Mouse (Mus musculus): Measurements from ENCODE around the gene Fthl17e. TPM values are rescaled to one million over a fixed set of nuclear protein-coding genes. Genes with fewer than 3 reads are reported as not detected.
"Not testable (repeated sequence)": the region's sequence is repeated elsewhere in the genome, so short reads cannot be mapped to it uniquely, and the experiment has no call there.

Gene Fthl17e
- not detected in 2 replicates for total RNA-seq (2014; rRNA removed)
- polyA plus RNA-seq (2015; fragmentation: Nextera tagmentation; extraction: Ambion mirVana): not detected in 2 replicates

GRCm38 (mm10) chrX:9033193-9033592 lies at the start of gene Fthl17e:
Fthl17e (plus strand) TSS chrX:9033493.
- not testable (repeated sequence) for H3K27ac ChIP-seq (ENCODE audit: low read depth, low read length); H3K9me3 ChIP-seq (ENCODE audit: low read length); H3K4me3 ChIP-seq (ENCODE audit: low read depth, low read length); H3K36me3 ChIP-seq (ENCODE audit: insufficient read depth); H3K4me1 ChIP-seq (ENCODE audit: insufficient read depth); H3K27me3 ChIP-seq (ENCODE audit: insufficient read depth, low read length); DNase-seq; H3K9ac ChIP-seq; ATAC-seq; H3K4me2 ChIP-seq (ENCODE audit: low read depth)
- 60% methylated on average over 1 of the region's 10 CpGs for WGBS

DNA sequence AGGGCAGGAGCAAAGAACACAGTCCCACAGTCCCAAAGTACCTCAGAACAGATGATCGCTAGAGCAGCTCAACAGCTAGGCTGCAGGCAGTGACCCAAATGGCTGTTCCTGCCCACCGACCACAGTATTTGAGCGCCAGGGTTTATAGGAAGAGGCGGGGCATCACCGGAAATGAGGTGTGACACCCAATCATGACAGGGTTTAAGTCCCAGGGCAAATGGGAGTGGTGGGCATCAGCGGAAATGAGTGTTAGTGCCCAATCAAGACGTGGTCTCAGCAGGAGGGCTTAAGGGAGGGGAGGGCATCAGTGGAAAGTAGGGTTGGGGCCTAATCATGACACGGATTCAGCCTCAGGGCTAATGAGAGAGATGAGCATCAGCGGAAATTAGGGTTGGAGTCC lies 46.6 kb upstream of the Fthl17e start, which contains the start of gene Fthl17d:
TSS of gene Fthl17d (minus strand) at position 101 of the 400 bp plus-strand sequence.
- not testable (repeated sequence) for H3K27me3 ChIP-seq (ENCODE audit: insufficient read depth, low read length); H3K4me3 ChIP-seq (ENCODE audit: low read depth, low read length); ATAC-seq; H3K4me2 ChIP-seq (ENCODE audit: low read depth); DNase-seq; H3K27ac ChIP-seq (ENCODE audit: low read depth, low read length); H3K9me3 ChIP-seq (ENCODE audit: low read length); H3K4me1 ChIP-seq (ENCODE audit: insufficient read depth); H3K9ac ChIP-seq; H3K36me3 ChIP-seq (ENCODE audit: insufficient read depth)
- WGBS: no CpG with 5 or more reads among the region's 9 CpGs

DNA sequence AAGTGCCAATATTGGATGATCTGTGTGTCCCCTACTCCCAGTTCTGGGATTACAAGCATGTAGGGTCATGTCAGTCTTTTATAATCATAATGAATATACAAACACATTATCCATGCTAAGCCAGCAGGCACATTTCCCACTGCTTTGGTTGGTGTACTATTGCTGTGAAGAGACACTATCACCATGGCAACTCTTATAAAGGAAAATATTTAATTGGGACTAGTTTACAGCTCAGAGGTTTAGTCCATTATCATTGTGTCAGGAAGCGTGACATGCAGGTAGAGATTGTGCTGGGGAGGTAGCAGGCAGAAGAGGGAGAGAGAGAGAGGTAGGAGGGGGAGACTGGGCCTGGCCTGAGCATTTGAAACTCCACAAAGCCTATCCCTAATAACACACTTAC lies 17.2 kb upstream of the Fthl17e start:
- no peak overlapping the region for H3K9ac ChIP-seq
- H3K4me1 ChIP-seq (ENCODE audit: insufficient read depth): no peaks in the 10 kb centered on the region
- no peak overlapping the region for H3K4me3 ChIP-seq (ENCODE audit: low read depth, low read length)
- no peaks in the 10 kb centered on the region for H3K9me3 ChIP-seq (ENCODE audit: low read length)
- no peaks in the 10 kb centered on the region for H3K27me3 ChIP-seq (ENCODE audit: insufficient read depth, low read length)
- DNase-seq: no peak
- ATAC-seq: peak; percentile 73
- TF ChIP-seq CTCF (IDR thresholded peaks at IDR 0.05; ENCODE audit: low read depth): no peak
- no peak overlapping the region for H3K4me2 ChIP-seq (ENCODE audit: low read depth)
- H3K27ac ChIP-seq (ENCODE audit: low read depth, low read length): no peak overlapping the region
- 29% methylated on average over 1 of the region's 1 CpGs for WGBS
- H3K36me3 ChIP-seq (ENCODE audit: insufficient read depth): no peaks in the 10 kb centered on the region

GRCm38 (mm10) chrX:9019481-9019880 lies 13.8 kb upstream of the Fthl17e start:
- no peak for ATAC-seq

GRCm38 (mm10) chrX:9041611-9042010 lies 8.3 kb downstream of the Fthl17e start:
- H3K9me3 ChIP-seq (ENCODE audit: low read length); ATAC-seq; H3K27ac ChIP-seq (ENCODE audit: low read depth, low read length); H3K27me3 ChIP-seq (ENCODE audit: insufficient read depth, low read length); H3K4me2 ChIP-seq (ENCODE audit: low read depth); DNase-seq; H3K4me3 ChIP-seq (ENCODE audit: low read depth, low read length); H3K4me1 ChIP-seq (ENCODE audit: insufficient read depth); H3K36me3 ChIP-seq (ENCODE audit: insufficient read depth); H3K9ac ChIP-seq: not testable (repeated sequence)
- 46% methylated on average over 3 of the region's 4 CpGs for WGBS

More at GRCm38 (mm10) chrX:9019481-9019880, 13.8 kb upstream of the Fthl17e start:
- TF ChIP-seq CTCF (IDR thresholded peaks at IDR 0.05; ENCODE audit: low read depth): no peak
- H3K36me3 ChIP-seq (ENCODE audit: insufficient read depth): no peaks in the 10 kb centered on the region
- H3K4me3 ChIP-seq (ENCODE audit: low read depth, low read length): no peak overlapping the region
- H3K4me1 ChIP-seq (ENCODE audit: insufficient read depth): no peaks in the 10 kb centered on the region
- 57% methylated on average over 10 of the region's 10 CpGs for WGBS
- no peak overlapping the region for H3K27ac ChIP-seq (ENCODE audit: low read depth, low read length)
- no peak for DNase-seq
- no peak overlapping the region for H3K9ac ChIP-seq
- no peaks in the 10 kb centered on the region for H3K9me3 ChIP-seq (ENCODE audit: low read length)
- no peak overlapping the region for H3K4me2 ChIP-seq (ENCODE audit: low read depth)
- no peaks in the 10 kb centered on the region for H3K27me3 ChIP-seq (ENCODE audit: insufficient read depth, low read length)

DNA sequence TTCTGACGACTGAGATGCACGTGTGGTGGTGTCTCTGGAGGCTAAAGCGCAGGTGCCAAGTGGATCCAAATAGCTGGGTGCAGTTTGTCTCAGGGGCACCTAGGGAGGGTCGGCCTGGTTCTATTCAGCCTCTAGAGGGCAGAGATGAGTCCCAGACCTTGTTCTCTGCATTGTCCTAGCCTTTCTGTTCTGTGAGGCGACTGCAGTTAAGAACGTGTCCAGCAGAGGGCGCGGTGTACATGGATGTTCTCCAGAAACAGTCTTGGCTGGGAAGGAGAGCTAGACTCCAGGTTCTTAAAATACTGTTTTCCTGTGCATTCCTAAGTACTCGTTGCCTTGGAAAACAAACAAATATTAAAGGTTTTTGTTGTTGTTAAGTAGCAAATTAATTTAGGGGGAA lies 27.7 kb downstream of the Fthl17e start:
- not testable (repeated sequence) for H3K36me3 ChIP-seq (ENCODE audit: insufficient read depth); H3K27me3 ChIP-seq (ENCODE audit: insufficient read depth, low read length); H3K4me3 ChIP-seq (ENCODE audit: low read depth, low read length); H3K4me1 ChIP-seq (ENCODE audit: insufficient read depth); H3K4me2 ChIP-seq (ENCODE audit: low read depth); H3K9ac ChIP-seq; H3K9me3 ChIP-seq (ENCODE audit: low read length); H3K27ac ChIP-seq (ENCODE audit: low read depth, low read length)
- peak; percentile 16 for DNase-seq
- peak; percentile 63; the same call in 1 of the 2 replicates for ATAC-seq
- peak; percentile 45 for TF ChIP-seq CTCF (IDR thresholded peaks at IDR 0.05; ENCODE audit: low read depth)
- 34% methylated on average over 7 of the region's 9 CpGs for WGBS

- Histone ChIP-seq H3K27me3 (ENCODE audit: insufficient read depth, low read length) (no peaks in the 10 kb centered on the region), H3K27ac (ENCODE audit: low read depth, low read length) (no peak overlapping the region), H3K4me2 (ENCODE audit: low read depth) (no peak overlapping the region), H3K9ac (no peak overlapping the region), H3K4me1 (ENCODE audit: insufficient read depth) (no peaks in the 10 kb centered on the region), H3K4me3 (ENCODE audit: low read depth, low read length) (no peak overlapping the region), H3K36me3 (ENCODE audit: insufficient read depth) (no peaks in the 10 kb centered on the region), H3K9me3 (ENCODE audit: low read length) (no peaks in the 10 kb centered on the region; the same call in 1 of the 2 replicates)
- no peak for TF ChIP-seq CTCF (IDR thresholded peaks at IDR 0.05; ENCODE audit: low read depth)
- ATAC-seq (no peak), DNase-seq (no peak)
- WGBS: 88% methylated on average over 4 of the region's 4 CpGs
These were observed 28.8 kb downstream of the Fthl17e start for GRCm38 (mm10) chrX:9062101-9062500.

GRCm38 (mm10) chrX:9062715-9063114 lies 29.4 kb downstream of the Fthl17e start, which contains the start of gene Fthl17f:
Fthl17f (plus strand) TSS chrX:9063015.
- H3K9ac ChIP-seq; H3K27me3 ChIP-seq (ENCODE audit: insufficient read depth, low read length); H3K4me1 ChIP-seq (ENCODE audit: insufficient read depth); H3K27ac ChIP-seq (ENCODE audit: low read depth, low read length); H3K4me2 ChIP-seq (ENCODE audit: low read depth); ATAC-seq; H3K9me3 ChIP-seq (ENCODE audit: low read length); H3K4me3 ChIP-seq (ENCODE audit: low read depth, low read length); H3K36me3 ChIP-seq (ENCODE audit: insufficient read depth); DNase-seq: not testable (repeated sequence)
- WGBS: 88% methylated on average over 11 of the region's 11 CpGs

Measured in forebrain, postnatal 0 days (tissue).